Mouse (Mus musculus): ENCODE measurements at regions not wholly inside any gene's neighbourhood (a gene's known extent, or its start where the extent isn't known, plus 50 kb on each side); places are given as distances from the start of the nearest gene placed in this dataset.

DNA sequence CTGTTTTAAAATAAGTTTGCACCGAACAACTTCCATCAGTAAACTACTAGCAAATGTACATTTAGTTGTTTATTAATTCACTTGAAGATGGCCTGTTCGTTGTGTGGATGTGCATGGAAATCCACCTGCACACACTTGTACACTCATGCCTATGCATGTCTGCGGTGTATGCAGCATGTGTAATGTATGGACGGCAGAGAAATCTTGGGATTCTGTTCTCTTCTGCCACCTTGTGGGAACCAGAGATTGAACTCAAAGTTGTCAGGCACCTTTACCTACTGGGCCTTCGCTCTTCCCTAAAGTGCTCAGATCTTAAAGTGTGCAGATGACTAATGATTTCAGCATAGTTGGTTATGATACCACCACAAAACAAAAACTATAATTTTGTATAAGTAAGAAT lies 137.4 kb downstream of the Kitl start:
- no peaks in the 10 kb centered on the region for H3K9me3 ChIP-seq (ENCODE audit: control insufficient read depth, low read length)
- ATAC-seq (ENCODE audit: low read depth), result peak; percentile 66; the same call in 1 of the 2 replicates
- H3K9ac ChIP-seq (ENCODE audit: low read length), result no peak overlapping the region
- H3K27me3 ChIP-seq (ENCODE audit: control insufficient read depth, insufficient read depth, low read depth, low read length), result no peaks in the 10 kb centered on the region
- WGBS, result 38% methylated on average over 5 of the region's 5 CpGs
- H3K4me2 ChIP-seq (ENCODE audit: low read depth, low read length), result no peak overlapping the region
- no peak overlapping the region for H3K4me3 ChIP-seq (ENCODE audit: low read length)
- H3K36me3 ChIP-seq (ENCODE audit: control insufficient read depth, insufficient read depth, low read length), result no peaks in the 10 kb centered on the region
- H3K4me1 ChIP-seq (replicated peaks; ENCODE audit: control insufficient read depth, insufficient read depth, low read length), result no peaks in the 10 kb centered on the region
- H3K27ac ChIP-seq (ENCODE audit: low read length), result no peak overlapping the region

- Histone ChIP-seq H3K4me1 (replicated peaks; ENCODE audit: control insufficient read depth, insufficient read depth, low read length) (no peaks in the 10 kb centered on the region), H3K36me3 (ENCODE audit: control insufficient read depth, insufficient read depth, low read length) (no peaks in the 10 kb centered on the region), H3K27ac (ENCODE audit: low read length) (no peak overlapping the region), H3K27me3 (ENCODE audit: control insufficient read depth, insufficient read depth, low read depth, low read length) (no peaks in the 10 kb centered on the region), H3K9me3 (ENCODE audit: control insufficient read depth, low read length) (no peaks in the 10 kb centered on the region), H3K9ac (ENCODE audit: low read length) (no peak overlapping the region), H3K4me2 (ENCODE audit: low read depth, low read length) (no peak overlapping the region), H3K4me3 (ENCODE audit: low read length) (no peak overlapping the region)
- 82% methylated on average over 3 of the region's 3 CpGs for WGBS
- no peak for ATAC-seq (ENCODE audit: low read depth)
Measured at GRCm38 (mm10) chr10:100153311-100153710, 137.9 kb downstream of the Kitl start.

DNA sequence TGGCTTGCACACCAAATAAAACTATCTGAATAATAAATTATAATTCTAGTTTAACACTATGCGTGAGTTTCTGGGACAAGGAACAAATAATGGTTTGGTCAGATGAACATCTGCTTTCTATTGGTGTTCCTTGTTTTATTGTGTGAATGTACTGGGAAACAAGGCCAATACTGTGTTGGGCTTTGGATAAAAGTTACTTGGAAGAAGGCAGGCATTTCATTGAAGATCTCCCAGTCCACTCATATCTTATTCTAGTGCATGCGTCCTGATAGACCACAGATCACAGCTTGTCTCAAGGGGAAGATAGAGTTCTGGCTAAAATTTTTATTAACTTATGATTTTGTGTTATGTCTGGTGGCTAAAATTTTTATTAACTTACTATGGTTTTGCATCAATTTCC lies 140.1 kb downstream of the Kitl start:
- H3K4me2 ChIP-seq (ENCODE audit: low read depth, low read length), result no peak overlapping the region
- H3K27me3 ChIP-seq (ENCODE audit: control insufficient read depth, insufficient read depth, low read depth, low read length), result no peaks in the 10 kb centered on the region
- H3K4me1 ChIP-seq (replicated peaks; ENCODE audit: control insufficient read depth, insufficient read depth, low read length), result peaks cover 6% of the 10 kb centered on the region
- H3K27ac ChIP-seq (ENCODE audit: low read length), result no peak overlapping the region
- H3K9me3 ChIP-seq (ENCODE audit: control insufficient read depth, low read length), result no peaks in the 10 kb centered on the region
- WGBS, result 80% methylated on average over 2 of the region's 2 CpGs
- ATAC-seq (ENCODE audit: low read depth), result no peak
- no peaks in the 10 kb centered on the region for H3K36me3 ChIP-seq (ENCODE audit: control insufficient read depth, insufficient read depth, low read length)
- H3K9ac ChIP-seq (ENCODE audit: low read length), result no peak overlapping the region
- H3K4me3 ChIP-seq (ENCODE audit: low read length), result no peak overlapping the region

DNA sequence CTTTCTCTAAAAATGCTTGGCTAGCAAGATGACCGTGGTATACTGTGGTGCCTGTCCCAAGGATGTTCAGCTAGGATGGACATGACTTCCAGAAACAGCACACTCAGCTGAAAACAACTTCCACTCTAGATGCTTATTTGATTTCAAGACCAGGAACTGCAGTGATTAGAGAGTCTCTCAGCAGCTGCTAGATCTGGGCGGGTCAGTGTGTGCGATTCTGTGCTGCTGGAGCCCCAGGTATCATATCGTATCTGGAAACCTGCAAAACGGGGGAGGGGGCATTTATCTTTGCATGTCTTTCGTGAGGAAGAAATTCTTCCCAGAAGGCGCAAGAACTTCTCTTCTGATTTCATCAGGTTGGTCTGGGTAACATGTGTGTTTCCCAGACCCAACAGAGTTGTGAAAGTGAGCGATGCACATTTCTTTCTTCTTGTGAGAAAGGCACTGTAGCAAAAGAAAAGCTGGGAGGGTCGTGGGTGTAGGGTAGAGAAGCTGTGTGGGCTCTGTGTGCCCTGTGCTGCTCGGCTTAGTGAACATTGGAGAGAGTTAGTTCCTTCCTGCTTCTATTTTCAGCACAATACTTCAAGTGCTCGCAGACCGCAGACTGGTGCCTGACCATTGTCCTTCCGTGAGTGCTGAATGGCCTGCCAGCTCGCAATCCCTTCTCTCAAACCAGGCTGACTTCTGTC lies 144.6 kb downstream of the Kitl start:
- peaks cover 6% of the 10 kb centered on the region for H3K4me1 ChIP-seq (replicated peaks; ENCODE audit: control insufficient read depth, insufficient read depth, low read length)
- peak overlapping the region; percentile 37; the same call in 1 of the 2 replicates for H3K4me2 ChIP-seq (ENCODE audit: low read depth, low read length)
- H3K9me3 ChIP-seq (ENCODE audit: control insufficient read depth, low read length), result no peaks in the 10 kb centered on the region
- H3K9ac ChIP-seq (ENCODE audit: low read length), result peak overlapping the region; percentile 44; the same call in 1 of the 2 replicates
- H3K36me3 ChIP-seq (ENCODE audit: control insufficient read depth, insufficient read depth, low read length), result no peaks in the 10 kb centered on the region
- peak; percentile 74 for ATAC-seq (ENCODE audit: low read depth)
- no peaks in the 10 kb centered on the region for H3K27me3 ChIP-seq (ENCODE audit: control insufficient read depth, insufficient read depth, low read depth, low read length)
- 40% methylated on average over 14 of the region's 14 CpGs for WGBS
- no peak overlapping the region for H3K4me3 ChIP-seq (ENCODE audit: low read length)
- H3K27ac ChIP-seq (ENCODE audit: low read length), result peak overlapping the region; percentile 76

DNA sequence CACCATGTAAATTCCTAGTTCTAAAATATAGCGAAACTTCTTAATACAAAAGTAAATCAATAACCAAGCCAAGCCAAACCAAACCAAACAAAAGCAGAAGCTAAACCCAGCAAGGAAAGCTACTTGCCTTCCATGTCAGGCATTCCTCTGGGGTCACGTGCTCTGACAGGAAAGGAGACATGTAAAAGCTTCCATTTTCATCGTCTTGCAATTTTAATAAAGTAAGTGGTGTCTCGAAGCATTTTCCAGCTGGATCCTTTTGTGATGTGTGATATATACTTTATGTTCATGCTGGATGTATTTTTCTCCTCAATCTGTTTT lies 145.1 kb downstream of the Kitl start:
- no peak overlapping the region for H3K4me3 ChIP-seq (ENCODE audit: low read length)
- H3K4me2 ChIP-seq (ENCODE audit: low read depth, low read length), result peak overlapping the region; percentile 37; the same call in 1 of the 2 replicates
- 26% methylated on average over 4 of the region's 4 CpGs for WGBS
- no peaks in the 10 kb centered on the region for H3K9me3 ChIP-seq (ENCODE audit: control insufficient read depth, low read length)
- H3K27me3 ChIP-seq (ENCODE audit: control insufficient read depth, insufficient read depth, low read depth, low read length), result no peaks in the 10 kb centered on the region
- peak; percentile 16; the same call in 1 of the 2 replicates for ATAC-seq (ENCODE audit: low read depth)
- peak overlapping the region; percentile 76 for H3K27ac ChIP-seq (ENCODE audit: low read length)
- no peak overlapping the region for H3K9ac ChIP-seq (ENCODE audit: low read length)
- no peaks in the 10 kb centered on the region for H3K36me3 ChIP-seq (ENCODE audit: control insufficient read depth, insufficient read depth, low read length)
- H3K4me1 ChIP-seq (replicated peaks; ENCODE audit: control insufficient read depth, insufficient read depth, low read length), result peaks cover 6% of the 10 kb centered on the region

GRCm38 (mm10) chr10:100161117-100161516 lies 145.7 kb downstream of the Kitl start:
- Histone ChIP-seq H3K4me1 (replicated peaks; ENCODE audit: control insufficient read depth, insufficient read depth, low read length) (peaks cover 6% of the 10 kb centered on the region), H3K36me3 (ENCODE audit: control insufficient read depth, insufficient read depth, low read length) (no peaks in the 10 kb centered on the region), H3K9me3 (ENCODE audit: control insufficient read depth, low read length) (no peaks in the 10 kb centered on the region), H3K4me2 (ENCODE audit: low read depth, low read length) (no peak overlapping the region), H3K4me3 (ENCODE audit: low read length) (no peak overlapping the region), H3K9ac (ENCODE audit: low read length) (no peak overlapping the region), H3K27ac (ENCODE audit: low read length) (peak overlapping the region; percentile 26; the same call in 1 of the 2 replicates), H3K27me3 (ENCODE audit: control insufficient read depth, insufficient read depth, low read depth, low read length) (no peaks in the 10 kb centered on the region)
- 40% methylated on average over 3 of the region's 3 CpGs for WGBS
- peak; percentile 92 for ATAC-seq (ENCODE audit: low read depth)

GRCm38 (mm10) chr10:100164526-100164925 lies 149.1 kb downstream of the Kitl start:
- WGBS, result 49% methylated on average over 1 of the region's 1 CpGs
- Histone ChIP-seq H3K4me1 (replicated peaks; ENCODE audit: control insufficient read depth, insufficient read depth, low read length) (peaks cover 6% of the 10 kb centered on the region), H3K36me3 (ENCODE audit: control insufficient read depth, insufficient read depth, low read length) (no peaks in the 10 kb centered on the region), H3K9me3 (ENCODE audit: control insufficient read depth, low read length) (no peaks in the 10 kb centered on the region), H3K27me3 (ENCODE audit: control insufficient read depth, insufficient read depth, low read depth, low read length) (no peaks in the 10 kb centered on the region), H3K9ac (ENCODE audit: low read length) (no peak overlapping the region), H3K27ac (ENCODE audit: low read length) (no peak overlapping the region), H3K4me2 (ENCODE audit: low read depth, low read length) (no peak overlapping the region), H3K4me3 (ENCODE audit: low read length) (no peak overlapping the region)
- ATAC-seq (ENCODE audit: low read depth), result no peak

GRCm38 (mm10) chr10:100170836-100171235 lies 155.4 kb downstream of the Kitl start:
- Histone ChIP-seq H3K4me3 (ENCODE audit: low read length) (no peak overlapping the region), H3K27me3 (ENCODE audit: control insufficient read depth, insufficient read depth, low read depth, low read length) (no peaks in the 10 kb centered on the region), H3K9ac (ENCODE audit: low read length) (no peak overlapping the region), H3K36me3 (ENCODE audit: control insufficient read depth, insufficient read depth, low read length) (no peaks in the 10 kb centered on the region), H3K9me3 (ENCODE audit: control insufficient read depth, low read length) (no peaks in the 10 kb centered on the region), H3K4me1 (replicated peaks; ENCODE audit: control insufficient read depth, insufficient read depth, low read length) (no peaks in the 10 kb centered on the region), H3K27ac (ENCODE audit: low read length) (no peak overlapping the region), H3K4me2 (ENCODE audit: low read depth, low read length) (no peak overlapping the region)
- ATAC-seq (ENCODE audit: low read depth), result no peak

GRCm38 (mm10) chr10:100197673-100198072 lies 137.8 kb upstream of the Gm4301 start:
- H3K27ac ChIP-seq (ENCODE audit: low read length), result no peak overlapping the region

More at GRCm38 (mm10) chr10:100197673-100198072, 137.8 kb upstream of the Gm4301 start:
- Histone ChIP-seq H3K36me3 (ENCODE audit: control insufficient read depth, insufficient read depth, low read length) (no peaks in the 10 kb centered on the region), H3K27me3 (ENCODE audit: control insufficient read depth, insufficient read depth, low read depth, low read length) (no peaks in the 10 kb centered on the region), H3K4me2 (ENCODE audit: low read depth, low read length) (no peak overlapping the region), H3K4me3 (ENCODE audit: low read length) (no peak overlapping the region), H3K4me1 (replicated peaks; ENCODE audit: control insufficient read depth, insufficient read depth, low read length) (no peaks in the 10 kb centered on the region; the same call in 1 of the 2 replicates), H3K9me3 (ENCODE audit: control insufficient read depth, low read length) (no peaks in the 10 kb centered on the region), H3K9ac (ENCODE audit: low read length) (no peak overlapping the region)
- no peak for ATAC-seq (ENCODE audit: low read depth)

All from lung, embryonic 16.5 days (tissue).